Mouse (Mus musculus): ENCODE measurements around the gene Borcs5.

Gene Borcs5

DNA sequence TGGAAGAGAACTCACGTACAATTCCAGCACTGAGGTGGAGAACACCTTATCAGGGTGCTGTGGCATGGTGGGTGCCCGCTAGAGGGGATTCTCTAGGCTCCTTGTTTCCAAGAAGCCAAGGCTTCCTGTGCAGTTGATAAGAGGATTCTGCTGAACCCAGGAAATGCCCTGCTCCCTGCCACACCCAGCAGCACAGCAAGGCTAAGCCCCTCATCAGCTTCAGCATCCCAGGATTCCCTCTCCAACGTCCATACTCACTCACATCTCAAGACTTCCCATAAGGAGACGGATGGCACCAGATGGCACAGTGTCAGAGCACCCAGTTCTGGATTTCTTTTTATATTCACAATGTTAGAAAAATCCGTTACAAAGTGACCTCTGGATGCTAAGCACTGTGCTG lies 79.8 kb downstream of the Borcs5 start:
- Histone ChIP-seq H3K4me1 (replicated peaks; ENCODE audit: low read depth, low read length) (no peaks in the 10 kb centered on the region), H3K4me3 (replicated peaks; ENCODE audit: low read length) (no peak overlapping the region), H3K36me3 (ENCODE audit: insufficient read depth, low read length) (peaks cover 87% of the 10 kb centered on the region), H3K27me3 (ENCODE audit: insufficient read depth, low read length) (no peaks in the 10 kb centered on the region), H3K9me3 (ENCODE audit: low read length) (no peaks in the 10 kb centered on the region)
- no peak for TF ChIP-seq CTCF (conservative IDR thresholded peaks at IDR 0.05; ENCODE audit: low read length)
- TF ChIP-seq NANOG (IDR thresholded peaks at IDR 0.05; ENCODE audit: borderline replicate concordance, low read length) = no peak
- no peak for TF ChIP-seq POU5F1 (IDR thresholded peaks at IDR 0.05; ENCODE audit: borderline replicate concordance, low read length)

GRCm38 (mm10) chr6:134720150-134720549 lies 80.8 kb downstream of the Borcs5 start:
- TF ChIP-seq CTCF (conservative IDR thresholded peaks at IDR 0.05; ENCODE audit: low read length) (no peak), NANOG (IDR thresholded peaks at IDR 0.05; ENCODE audit: borderline replicate concordance, low read length) (no peak), POU5F1 (IDR thresholded peaks at IDR 0.05; ENCODE audit: borderline replicate concordance, low read length) (no peak)
- H3K4me1 ChIP-seq (replicated peaks; ENCODE audit: low read depth, low read length) = no peaks in the 10 kb centered on the region
- H3K4me3 ChIP-seq (replicated peaks; ENCODE audit: low read length) = no peak overlapping the region
- no peaks in the 10 kb centered on the region for H3K9me3 ChIP-seq (ENCODE audit: low read length)
- H3K27me3 ChIP-seq (ENCODE audit: insufficient read depth, low read length) = no peaks in the 10 kb centered on the region
- H3K36me3 ChIP-seq (ENCODE audit: insufficient read depth, low read length) = peaks cover 92% of the 10 kb centered on the region

DNA sequence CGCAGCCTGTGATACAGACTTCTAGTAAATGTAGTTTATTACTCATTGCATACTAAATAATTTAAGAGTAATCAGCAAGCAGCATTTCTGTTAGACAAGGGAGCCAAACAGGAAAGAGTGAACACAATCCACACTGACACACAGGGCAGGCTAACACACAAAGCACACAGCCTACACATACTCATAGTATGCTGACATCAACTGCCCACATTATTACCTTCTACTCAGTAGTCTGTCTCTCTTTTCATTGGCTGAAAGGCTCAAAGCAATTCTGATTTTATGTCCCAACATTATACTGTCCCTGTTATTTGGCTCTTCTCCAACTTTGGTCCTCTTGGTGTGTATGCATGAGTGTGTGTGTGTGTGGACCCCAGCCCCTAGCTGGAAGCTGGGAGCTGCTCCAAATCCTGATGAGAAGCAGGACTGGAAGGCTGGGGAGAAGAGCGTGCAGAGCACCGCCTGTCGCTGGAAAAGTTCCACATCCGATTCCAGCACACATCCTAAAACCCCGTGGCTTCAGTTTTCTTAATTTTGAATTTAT lies 82.5 kb downstream of the Borcs5 start:
- no peak for TF ChIP-seq CTCF (conservative IDR thresholded peaks at IDR 0.05; ENCODE audit: low read length)
- no peak for TF ChIP-seq POU5F1 (IDR thresholded peaks at IDR 0.05; ENCODE audit: borderline replicate concordance, low read length)
- TF ChIP-seq NANOG (IDR thresholded peaks at IDR 0.05; ENCODE audit: borderline replicate concordance, low read length) = no peak
- Histone ChIP-seq H3K4me1 (replicated peaks; ENCODE audit: low read depth, low read length) (no peaks in the 10 kb centered on the region), H3K4me3 (replicated peaks; ENCODE audit: low read length) (no peak overlapping the region), H3K9me3 (ENCODE audit: low read length) (no peaks in the 10 kb centered on the region), H3K36me3 (ENCODE audit: insufficient read depth, low read length) (peaks cover 92% of the 10 kb centered on the region), H3K27me3 (ENCODE audit: insufficient read depth, low read length) (no peaks in the 10 kb centered on the region)

- no peak overlapping the region for H3K4me3 ChIP-seq (replicated peaks; ENCODE audit: low read length)
- H3K36me3 ChIP-seq (ENCODE audit: insufficient read depth, low read length) = peaks cover 85% of the 10 kb centered on the region
- TF ChIP-seq CTCF (conservative IDR thresholded peaks at IDR 0.05; ENCODE audit: low read length) (no peak), NANOG (IDR thresholded peaks at IDR 0.05; ENCODE audit: borderline replicate concordance, low read length) (no peak), POU5F1 (IDR thresholded peaks at IDR 0.05; ENCODE audit: borderline replicate concordance, low read length) (no peak)
- H3K27me3 ChIP-seq (ENCODE audit: insufficient read depth, low read length) = no peaks in the 10 kb centered on the region
- H3K9me3 ChIP-seq (ENCODE audit: low read length) = no peaks in the 10 kb centered on the region
- no peaks in the 10 kb centered on the region for H3K4me1 ChIP-seq (replicated peaks; ENCODE audit: low read depth, low read length)
Observed at GRCm38 (mm10) chr6:134722906-134723305, 83.6 kb downstream of the Borcs5 start.

- Histone ChIP-seq H3K4me1 (replicated peaks; ENCODE audit: low read depth, low read length) (no peaks in the 10 kb centered on the region), H3K27me3 (ENCODE audit: insufficient read depth, low read length) (no peaks in the 10 kb centered on the region), H3K4me3 (replicated peaks; ENCODE audit: low read length) (no peak overlapping the region), H3K36me3 (ENCODE audit: insufficient read depth, low read length) (peaks cover 85% of the 10 kb centered on the region), H3K9me3 (ENCODE audit: low read length) (no peaks in the 10 kb centered on the region)
- no peak for TF ChIP-seq NANOG (IDR thresholded peaks at IDR 0.05; ENCODE audit: borderline replicate concordance, low read length)
- no peak for TF ChIP-seq CTCF (conservative IDR thresholded peaks at IDR 0.05; ENCODE audit: low read length)
- no peak for TF ChIP-seq POU5F1 (IDR thresholded peaks at IDR 0.05; ENCODE audit: borderline replicate concordance, low read length)
Observed at GRCm38 (mm10) chr6:134723326-134723725, 84.0 kb downstream of the Borcs5 start.

DNA sequence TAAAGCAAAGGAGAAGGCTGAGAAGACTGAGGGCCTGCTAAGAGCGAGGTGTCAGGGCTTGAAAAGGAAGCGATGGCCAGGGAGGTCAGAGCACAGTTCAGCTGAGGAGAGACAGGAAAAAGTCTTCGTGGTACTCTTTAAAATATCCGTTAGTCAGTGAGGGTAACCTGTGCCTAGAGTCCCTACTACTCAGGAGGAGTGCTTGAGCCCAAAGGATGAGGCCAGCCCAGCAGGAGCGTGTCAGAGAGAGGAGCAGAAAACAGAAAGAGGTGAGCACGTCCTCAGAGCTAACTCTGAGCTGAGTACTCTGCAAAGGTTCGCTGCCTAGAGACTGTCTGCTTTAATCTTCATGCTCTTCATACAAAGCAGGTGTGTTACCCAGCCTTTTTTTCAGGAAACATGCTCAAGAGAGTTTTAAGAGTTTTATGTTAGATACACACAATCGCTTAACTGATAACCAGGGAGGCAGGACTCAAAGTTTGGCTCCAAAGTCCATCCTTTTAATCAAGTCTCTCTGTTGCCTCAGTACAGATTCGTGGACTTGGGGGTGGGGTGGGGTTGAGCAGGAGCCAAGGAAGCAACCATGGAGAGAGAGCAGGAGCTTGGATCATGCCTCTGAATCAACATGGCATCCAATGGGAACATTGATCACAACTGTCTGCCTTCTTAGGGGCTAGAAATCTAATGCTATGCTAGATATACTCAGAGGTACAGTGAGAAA lies 84.7 kb downstream of the Borcs5 start:
- no peak overlapping the region for H3K4me3 ChIP-seq (replicated peaks; ENCODE audit: low read length)
- H3K9me3 ChIP-seq (ENCODE audit: low read length) = no peaks in the 10 kb centered on the region
- peaks cover 82% of the 10 kb centered on the region for H3K36me3 ChIP-seq (ENCODE audit: insufficient read depth, low read length)
- H3K4me1 ChIP-seq (replicated peaks; ENCODE audit: low read depth, low read length) = no peaks in the 10 kb centered on the region
- TF ChIP-seq POU5F1 (IDR thresholded peaks at IDR 0.05; ENCODE audit: borderline replicate concordance, low read length) (no peak), CTCF (conservative IDR thresholded peaks at IDR 0.05; ENCODE audit: low read length) (no peak), NANOG (IDR thresholded peaks at IDR 0.05; ENCODE audit: borderline replicate concordance, low read length) (no peak)
- no peaks in the 10 kb centered on the region for H3K27me3 ChIP-seq (ENCODE audit: insufficient read depth, low read length)

DNA sequence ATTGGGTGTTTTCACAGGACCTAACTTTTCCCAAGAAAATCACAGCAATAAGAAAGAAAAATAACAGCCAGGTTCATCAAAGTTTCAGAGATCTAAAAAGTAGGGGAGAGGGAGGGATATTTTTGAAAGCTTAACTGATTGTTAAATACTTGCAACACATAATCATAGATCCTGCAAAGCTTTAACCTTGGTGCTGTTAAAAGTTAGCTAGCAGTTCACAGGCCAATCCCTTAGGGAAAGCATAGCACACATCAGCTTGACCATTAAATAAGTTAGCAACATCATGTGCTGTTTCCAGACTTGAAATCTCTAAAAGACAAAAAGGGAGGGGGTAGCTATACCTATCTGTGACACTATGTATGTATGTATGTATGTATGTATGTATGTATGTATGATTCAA lies 86.1 kb downstream of the Borcs5 start:
- Histone ChIP-seq H3K9me3 (ENCODE audit: low read length) (no peaks in the 10 kb centered on the region), H3K27me3 (ENCODE audit: insufficient read depth, low read length) (no peaks in the 10 kb centered on the region), H3K4me1 (replicated peaks; ENCODE audit: low read depth, low read length) (peaks cover 1% of the 10 kb centered on the region), H3K4me3 (replicated peaks; ENCODE audit: low read length) (no peak overlapping the region), H3K36me3 (ENCODE audit: insufficient read depth, low read length) (peaks cover 69% of the 10 kb centered on the region)
- TF ChIP-seq NANOG (IDR thresholded peaks at IDR 0.05; ENCODE audit: borderline replicate concordance, low read length) (no peak), CTCF (conservative IDR thresholded peaks at IDR 0.05; ENCODE audit: low read length) (no peak), POU5F1 (IDR thresholded peaks at IDR 0.05; ENCODE audit: borderline replicate concordance, low read length) (no peak)

DNA sequence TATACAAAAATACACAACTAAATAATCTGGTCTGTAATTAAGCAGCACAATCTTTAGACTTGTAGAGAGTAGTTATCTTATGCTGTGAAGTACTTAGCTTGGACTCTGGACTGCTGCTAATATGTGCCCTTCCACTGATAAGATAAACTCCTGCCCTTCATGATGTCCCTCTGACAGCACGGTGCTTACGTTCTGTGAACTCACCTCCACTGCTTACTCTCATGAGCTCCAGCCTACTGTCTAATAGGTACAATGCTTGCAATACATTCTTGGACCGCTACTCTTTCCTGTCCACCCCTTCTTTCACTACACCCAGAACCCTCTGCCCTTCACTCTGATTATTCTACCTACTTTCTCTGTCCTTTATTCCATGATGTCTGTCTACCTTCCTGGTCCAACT lies 91.7 kb downstream of the Borcs5 start:
- Histone ChIP-seq H3K27me3 (ENCODE audit: insufficient read depth, low read length) (no peaks in the 10 kb centered on the region), H3K9me3 (ENCODE audit: low read length) (no peaks in the 10 kb centered on the region), H3K4me1 (replicated peaks; ENCODE audit: low read depth, low read length) (peaks cover 10% of the 10 kb centered on the region)

More for the DNA sequence above, 91.7 kb downstream of the Borcs5 start:
- H3K36me3 ChIP-seq (ENCODE audit: insufficient read depth, low read length) = peaks cover 37% of the 10 kb centered on the region
- no peak overlapping the region for H3K4me3 ChIP-seq (replicated peaks; ENCODE audit: low read length)
- TF ChIP-seq POU5F1 (IDR thresholded peaks at IDR 0.05; ENCODE audit: borderline replicate concordance, low read length) = no peak
- no peak for TF ChIP-seq CTCF (conservative IDR thresholded peaks at IDR 0.05; ENCODE audit: low read length)
- no peak for TF ChIP-seq NANOG (IDR thresholded peaks at IDR 0.05; ENCODE audit: borderline replicate concordance, low read length)

All from E14TG2a.4 (cell line).